Mouse (Mus musculus) intestine, postnatal 0 days (tissue): ENCODE measurements around the gene Sae1. TPM values are rescaled to one million over a fixed set of nuclear protein-coding genes. Genes with fewer than 3 reads are reported as not detected.

Experiments used
- ATAC-seq: fragments of 200-750 bp; cut with Nextera tagmentation; 2 replicates; pipeline ENCODE4 v1.8.0; 2017; ENCODE audit warnings: mild to moderate bottlenecking, moderate TSS enrichment, moderate library complexity
- H3K27ac ChIP-seq: fragments of 300-500 bp; sonication (generic); 2 replicates; pipeline ENCODE4 v1.5.1; 2014; ENCODE audit warnings: mild to moderate bottlenecking, low read depth, low read length, moderate library complexity
- H3K27me3 ChIP-seq: fragments of 300-500 bp; sonication (generic); replicated peaks from 2 replicates; pipeline ENCODE4 v1.6.1; 2014; ENCODE audit warnings: low read length, mixed read lengths; ENCODE audit not compliant: control insufficient read depth, insufficient read depth
- H3K36me3 ChIP-seq: fragments of 300-500 bp; sonication (generic); 2 replicates; pipeline ENCODE4 v1.6.1; 2014; ENCODE audit warnings: mild to moderate bottlenecking, moderate library complexity; ENCODE audit not compliant: control insufficient read depth, insufficient read depth
- H3K4me1 ChIP-seq: fragments of 300-500 bp; sonication (generic); replicated peaks from 2 replicates; pipeline ENCODE4 v1.6.1; 2014; ENCODE audit warnings: antibody characterized with exemption, low read length, mixed read lengths; ENCODE audit not compliant: control insufficient read depth, insufficient read depth
- H3K4me2 ChIP-seq: fragments of 300-500 bp; sonication (generic); replicated peaks from 2 replicates; pipeline ENCODE4 v1.6.1; 2014; ENCODE audit warnings: low read depth, mild to moderate bottlenecking, moderate library complexity
- H3K4me3 ChIP-seq: fragments of 300-500 bp; sonication (generic); 2 replicates; pipeline ENCODE4 v1.5.1; 2014; ENCODE audit warnings: low read depth, low read length
- H3K9ac ChIP-seq: fragments of 300-500 bp; sonication (generic); 2 replicates; pipeline ENCODE4 v1.6.1; 2014; ENCODE audit warnings: mild to moderate bottlenecking, low read depth, low read length
- H3K9me3 ChIP-seq: fragments of 300-500 bp; sonication (generic); 2 replicates; pipeline ENCODE4 v1.6.1; 2016; ENCODE audit warnings: mixed run types; ENCODE audit not compliant: control insufficient read depth
- CTCF ChIP-seq: sonication (generic); IDR thresholded peaks from 2 replicates; pipeline ENCODE4 v1.5.1; 2016; ENCODE audit warnings: low read depth, mild to moderate bottlenecking, control low read depth, antibody characterized with exemption, moderate library complexity
- WGBS: fragments of 180-500 bp; shearing (Covaris S2); extraction: QIAGEN DNeasy Blood & Tissue Kit; methylation state at CpG from one replicate; pipeline ENCODE4 v1.1.7; 2014; 5-methylcytosine and 5-hydroxymethylcytosine counted together
- polyA plus RNA-seq: library from polyadenylated mRNA; unstranded; fragments of >200 nt; fragmentation: Nextera tagmentation; extraction: Ambion mirVana; gene quantifications from 2 replicates; pipeline ENCODE4 v1.2.1, GENCODE M21; 2015

The Sae1 gene
- polyA plus RNA-seq, 1 experiment from 2014 or later = 91.5 TPM

DNA sequence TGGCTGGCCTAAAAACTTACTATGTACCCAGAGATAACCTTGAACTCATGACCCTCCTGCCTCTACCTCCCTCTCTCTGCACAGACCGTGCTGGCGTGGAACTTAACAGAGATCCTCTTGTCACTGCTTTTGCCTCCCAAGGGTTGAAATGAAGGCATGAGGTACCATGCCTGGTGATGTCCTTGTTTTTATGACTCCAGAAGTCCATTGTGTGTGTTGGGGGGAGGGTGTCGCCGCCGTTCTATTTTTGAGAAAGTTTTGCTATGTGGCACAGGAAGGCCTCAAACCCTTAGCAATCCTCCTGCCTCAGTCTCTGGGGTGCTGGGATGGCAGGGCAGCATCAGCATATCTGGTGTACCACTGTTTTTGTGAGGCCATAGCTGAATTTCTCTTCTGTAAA, 88.7 kb downstream of the Sae1 start:
- TF ChIP-seq CTCF = no peak
- no peaks in the 10 kb centered on the region for H3K4me1 ChIP-seq
- no peak overlapping the region for H3K9ac ChIP-seq
- H3K27me3 ChIP-seq = 0 out of 2 replicates have a peak, but pooled peaks cover 4% of the 10 kb centered on the region
- no peak overlapping the region for H3K4me3 ChIP-seq
- 80% methylated on average over 5 of the region's 5 CpGs for WGBS
- H3K36me3 ChIP-seq = no peaks in the 10 kb centered on the region
- no peak overlapping the region for H3K27ac ChIP-seq
- H3K4me2 ChIP-seq = no peak overlapping the region
- H3K9me3 ChIP-seq = no peaks in the 10 kb centered on the region
- ATAC-seq = no peak

DNA sequence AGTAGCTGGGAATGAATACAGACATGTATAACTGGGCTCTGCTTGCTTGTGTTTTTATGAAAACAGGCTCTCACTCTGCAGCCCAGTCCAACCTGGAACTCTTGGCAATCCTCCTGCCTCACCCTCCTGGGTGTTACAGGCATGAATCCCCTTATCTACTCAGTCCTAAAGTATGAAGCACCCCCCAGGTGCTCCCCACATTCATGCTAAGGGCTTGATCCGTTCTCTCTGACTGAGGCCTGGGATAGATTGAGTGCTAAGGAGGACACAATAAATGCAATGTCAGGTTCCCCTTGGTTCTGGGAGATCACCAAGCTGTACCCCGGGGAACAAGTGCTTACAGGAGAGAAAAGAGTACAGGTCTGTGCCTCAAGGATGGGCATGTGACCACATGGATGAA, 90.0 kb downstream of the Sae1 start:
- no peaks in the 10 kb centered on the region for H3K4me1 ChIP-seq
- no peaks in the 10 kb centered on the region for H3K9me3 ChIP-seq
- ATAC-seq = no peak
- no peak overlapping the region for H3K27ac ChIP-seq
- H3K36me3 ChIP-seq = no peaks in the 10 kb centered on the region
- H3K4me2 ChIP-seq = no peak overlapping the region
- H3K27me3 ChIP-seq = 0 out of 2 replicates have a peak, but pooled peaks cover 4% of the 10 kb centered on the region
- 64% methylated on average over 2 of the region's 2 CpGs for WGBS
- TF ChIP-seq CTCF = no peak
- H3K4me3 ChIP-seq = no peak overlapping the region
- H3K9ac ChIP-seq = no peak overlapping the region

DNA sequence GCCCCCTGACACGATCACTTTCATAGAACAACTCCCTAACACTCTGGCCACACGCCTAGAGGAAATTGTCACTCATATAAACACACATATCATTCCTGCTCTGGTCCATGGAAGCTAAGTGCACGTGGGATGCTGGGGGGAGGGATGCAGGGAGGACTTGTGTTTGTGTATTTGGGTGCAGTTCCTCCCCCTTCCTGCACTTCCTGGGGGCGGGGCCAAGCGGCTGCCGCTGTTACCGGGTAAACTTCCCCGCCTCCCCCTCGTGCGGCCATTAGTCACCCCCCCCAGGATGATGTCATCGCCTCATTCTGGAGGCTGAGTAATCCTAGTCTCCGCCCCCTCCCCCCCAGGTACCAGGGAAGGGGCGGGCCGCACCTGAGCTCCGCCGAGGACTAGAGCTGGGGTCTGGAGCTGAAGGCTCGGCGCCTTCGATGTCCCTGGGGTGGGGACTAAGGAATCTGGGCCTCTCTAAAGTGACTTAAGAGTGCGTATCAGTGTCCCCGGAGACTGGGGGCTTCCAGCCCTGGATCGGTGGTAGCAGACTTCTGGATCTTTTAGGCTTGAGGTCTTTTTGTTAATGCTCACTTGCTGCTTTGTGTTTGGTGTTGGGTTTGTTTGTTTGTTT, 90.7 kb downstream of the Sae1 start:
- WGBS = 1% methylated on average over 22 of the region's 22 CpGs
- Histone ChIP-seq H3K4me1 (no peaks in the 10 kb centered on the region), H3K4me3 (peak overlapping the region; percentile 26), H3K36me3 (no peaks in the 10 kb centered on the region), H3K9ac (0 out of 2 replicates have a peak overlapping the region, but pooled peaks have one; percentile 34), H3K27me3 (0 out of 2 replicates have a peak, but pooled peaks cover 4% of the 10 kb centered on the region), H3K27ac (peak overlapping the region; percentile 62), H3K4me2 (peak overlapping the region; percentile 65), H3K9me3 (no peaks in the 10 kb centered on the region)
- ATAC-seq = peak; percentile 41
- peak; percentile 56 for TF ChIP-seq CTCF

DNA sequence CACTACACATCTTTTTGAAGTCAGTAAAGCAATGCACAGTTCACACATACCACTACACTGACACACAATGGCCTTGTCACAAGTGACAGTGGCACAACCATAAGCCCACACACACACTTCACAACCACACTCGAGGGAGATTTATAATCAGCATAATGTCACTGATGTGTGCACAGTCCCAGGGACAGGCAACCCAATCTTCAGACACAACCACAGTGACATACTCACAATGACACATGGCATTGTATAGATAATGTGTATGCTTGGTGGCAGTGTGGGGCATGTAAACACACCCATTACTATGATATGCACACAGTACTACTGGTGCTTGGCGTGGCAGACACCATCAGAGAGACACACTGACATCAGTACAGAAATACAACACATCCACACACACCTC, 91.5 kb downstream of the Sae1 start:
- Histone ChIP-seq H3K27ac (no peak overlapping the region), H3K9me3 (no peaks in the 10 kb centered on the region), H3K9ac (no peak overlapping the region), H3K4me3 (no peak overlapping the region), H3K4me2 (no peak overlapping the region), H3K27me3 (0 out of 2 replicates have a peak, but pooled peaks cover 4% of the 10 kb centered on the region), H3K36me3 (no peaks in the 10 kb centered on the region), H3K4me1 (no peaks in the 10 kb centered on the region)
- WGBS = 32% methylated on average over 2 of the region's 2 CpGs
- no peak for ATAC-seq
- TF ChIP-seq CTCF = no peak

DNA sequence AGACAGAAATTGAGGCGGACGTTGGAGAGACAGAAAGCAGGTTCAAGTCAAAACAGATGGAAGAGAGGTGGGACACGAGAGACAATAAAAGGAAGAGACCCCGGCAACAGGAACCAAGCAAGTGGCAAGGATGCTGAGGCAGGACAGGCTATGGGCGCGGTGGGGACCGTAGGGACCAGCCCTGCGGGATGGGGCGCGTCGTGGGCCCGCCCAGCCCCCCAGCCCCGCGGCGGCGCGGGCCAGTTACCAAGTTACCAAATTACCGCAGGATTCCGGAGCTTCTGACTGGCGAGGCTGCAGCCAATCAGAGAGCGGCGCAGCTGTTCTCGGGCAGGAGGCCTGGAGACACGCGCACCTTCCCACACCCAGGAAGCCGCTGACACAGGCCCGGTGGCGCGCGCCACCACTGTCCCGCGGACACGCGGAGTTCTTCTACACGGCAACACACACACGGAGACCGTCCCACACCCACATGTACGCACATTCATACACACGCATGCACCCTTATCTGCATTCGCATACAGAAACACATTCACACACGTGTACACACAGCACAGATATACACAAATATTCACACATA, 92.2 kb downstream of the Sae1 start:
- H3K36me3 ChIP-seq = no peaks in the 10 kb centered on the region
- no peaks in the 10 kb centered on the region for H3K9me3 ChIP-seq
- 0 out of 2 replicates have a peak, but pooled peaks cover 4% of the 10 kb centered on the region for H3K27me3 ChIP-seq
- H3K4me2 ChIP-seq = peak overlapping the region; percentile 87
- peak overlapping the region; percentile 44; the same call in 1 of the 2 replicates for H3K9ac ChIP-seq
- no peaks in the 10 kb centered on the region for H3K4me1 ChIP-seq
- peak overlapping the region; percentile 49 for H3K4me3 ChIP-seq
- peak overlapping the region; percentile 90 for H3K27ac ChIP-seq
- TF ChIP-seq CTCF = no peak
- 2% methylated on average over 40 of the region's 41 CpGs for WGBS
- peak; percentile 55 for ATAC-seq

DNA sequence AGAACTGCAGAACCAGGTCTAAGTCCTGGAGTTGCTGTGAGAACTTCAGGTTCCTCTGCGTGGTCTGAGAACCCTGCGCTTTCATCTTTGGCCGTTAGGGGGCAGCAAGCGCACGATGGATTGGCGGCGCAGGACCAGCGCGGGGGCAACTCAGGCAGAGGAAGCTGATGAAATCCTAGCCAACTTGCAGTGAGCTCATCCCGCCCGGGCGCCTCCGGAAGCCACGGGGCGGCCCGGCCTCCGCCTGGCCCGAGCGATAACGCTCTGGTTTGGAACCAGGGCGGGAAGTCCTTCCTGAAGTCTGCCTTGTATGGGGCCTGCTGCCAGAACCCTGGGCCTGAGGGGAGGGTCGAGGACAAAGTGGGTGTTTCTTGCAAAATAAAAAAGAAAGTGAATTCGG, 92.8 kb downstream of the Sae1 start:
- Histone ChIP-seq H3K27me3 (0 out of 2 replicates have a peak, but pooled peaks cover 4% of the 10 kb centered on the region), H3K36me3 (no peaks in the 10 kb centered on the region), H3K9me3 (no peaks in the 10 kb centered on the region), H3K4me2 (peak overlapping the region; percentile 87), H3K4me1 (no peaks in the 10 kb centered on the region), H3K27ac (peak overlapping the region; percentile 90), H3K9ac (0 out of 2 replicates have a peak overlapping the region, but pooled peaks have one; percentile 44), H3K4me3 (peak overlapping the region; percentile 49)
- peak; percentile 81 for ATAC-seq
- peak; percentile 99 for TF ChIP-seq CTCF
- WGBS = 1% methylated on average over 23 of the region's 23 CpGs
